Mouse (Mus musculus) mature B cell (primary cell): ENCODE results near the gene Znrf3.

ENCODE experiments used
- in situ Hi-C: fragments of 300-500 bp; cut with MboI; formaldehyde crosslinking; loops from 2 replicates; pipeline ENCODE4 v1.14.3; 2019

Gene Znrf3

GRCm38 (mm10) chr11:5242158-5242557, 202.5 kb downstream of the Znrf3 start:
- in situ Hi-C loops = no loop called here

GRCm38 (mm10) chr11:5239706-5240690, 204.6 kb downstream of the Znrf3 start:
- in situ Hi-C loops = no loop called here
